Mouse (Mus musculus) myocyte (in vitro differentiated cells): ENCODE measurements at regions not wholly inside any gene's neighbourhood (a gene's known extent, or its start where the extent isn't known, plus 50 kb on each side); places are given as distances from the start of the nearest gene placed in this dataset.
A peak's percentile ranks its signal among the peaks of the same experiment; 100 is the strongest.

Experiments used
- H3K27me3 ChIP-seq: one replicate; pipeline ENCODE4 v1.6.1; 2011; ENCODE audit not compliant: control insufficient read depth, insufficient read depth, insufficient read length
- H3K36me3 ChIP-seq: one replicate; pipeline ENCODE4 v1.6.1; 2011; ENCODE audit not compliant: control insufficient read depth, insufficient read depth
- H3K4me2 ChIP-seq: one replicate; pipeline ENCODE4 v1.6.1; 2011; ENCODE audit warnings: low read depth, control low read depth
- H3K4me3 ChIP-seq: one replicate; pipeline ENCODE4 v1.5.1; 2011; ENCODE audit warnings: mild to moderate bottlenecking, control low read depth, moderate library complexity
- H3K79me2 ChIP-seq: one replicate; pipeline ENCODE4 v1.6.1; 2011; ENCODE audit not compliant: control insufficient read depth, insufficient read depth
- H3ac ChIP-seq: one replicate; pipeline ENCODE4 v1.6.1; 2011; ENCODE audit not compliant: control insufficient read depth, insufficient read length
- CEBPB ChIP-seq: IDR thresholded peaks from 2 replicates; pipeline ENCODE4 v1.6.1; 2011; ENCODE audit warnings: mild to moderate bottlenecking, moderate library complexity; ENCODE audit not compliant: poor library complexity, insufficient read depth, severe bottlenecking
- E2F4 ChIP-seq: IDR thresholded peaks from one replicate; pipeline ENCODE4 v1.6.1; 2011; ENCODE audit warnings: mild to moderate bottlenecking, control low read depth, moderate library complexity; ENCODE audit not compliant: insufficient read depth
- MAX ChIP-seq: IDR thresholded peaks from one replicate; pipeline ENCODE4 v1.6.1; 2011; ENCODE audit warnings: low read depth, mild to moderate bottlenecking, control low read depth
- MYOD1 ChIP-seq, 3 experiments: IDR thresholded peaks; one replicate each; pipeline ENCODE4 v1.6.1; 2011; ENCODE audit warnings: control low read depth in 2 of 3, low read depth in 2 of 3, mild to moderate bottlenecking in 2 of 3, moderate library complexity in 1 of 3; ENCODE audit not compliant: insufficient read length in 2 of 3, control insufficient read depth in 1 of 3
- MYOG ChIP-seq, 3 experiments: IDR thresholded peaks; one replicate each; pipeline ENCODE4 v1.6.1; 2011; ENCODE audit warnings: control low read depth in 2 of 3, low read depth in 2 of 3, mild to moderate bottlenecking in 2 of 3; ENCODE audit not compliant: insufficient read length in 2 of 3, control insufficient read depth in 1 of 3, insufficient read depth in 1 of 3
- POLR2A ChIP-seq: IDR thresholded peaks from one replicate; pipeline ENCODE4 v1.6.1; 2011; ENCODE audit warnings: low read depth, mild to moderate bottlenecking, control low read depth, moderate library complexity; ENCODE audit not compliant: insufficient read length
- POLR2AphosphoS2 ChIP-seq: IDR thresholded peaks from one replicate; pipeline ENCODE4 v1.6.1; 2011; ENCODE audit warnings: low read depth, control low read depth; ENCODE audit not compliant: insufficient read length
- REST ChIP-seq: IDR thresholded peaks from one replicate; pipeline ENCODE4 v1.6.1; 2011; ENCODE audit warnings: mild to moderate bottlenecking, control low read depth, moderate library complexity; ENCODE audit not compliant: insufficient read depth, insufficient read length
- SRF ChIP-seq: IDR thresholded peaks from one replicate; pipeline ENCODE4 v1.6.1; 2011; ENCODE audit warnings: low read depth; ENCODE audit not compliant: control insufficient read depth, insufficient read length
- TCF12 ChIP-seq: IDR thresholded peaks from one replicate; pipeline ENCODE4 v1.6.1; 2011; ENCODE audit warnings: mild to moderate bottlenecking, control low read depth; ENCODE audit not compliant: poor library complexity, insufficient read depth, severe bottlenecking
- TCF3 ChIP-seq: IDR thresholded peaks from one replicate; pipeline ENCODE4 v1.6.1; 2011; ENCODE audit warnings: low read depth, control low read depth; ENCODE audit not compliant: insufficient read length
- USF1 ChIP-seq: IDR thresholded peaks from one replicate; pipeline ENCODE4 v1.6.1; 2011; ENCODE audit warnings: low read depth, mild to moderate bottlenecking, control low read depth, moderate library complexity

DNA sequence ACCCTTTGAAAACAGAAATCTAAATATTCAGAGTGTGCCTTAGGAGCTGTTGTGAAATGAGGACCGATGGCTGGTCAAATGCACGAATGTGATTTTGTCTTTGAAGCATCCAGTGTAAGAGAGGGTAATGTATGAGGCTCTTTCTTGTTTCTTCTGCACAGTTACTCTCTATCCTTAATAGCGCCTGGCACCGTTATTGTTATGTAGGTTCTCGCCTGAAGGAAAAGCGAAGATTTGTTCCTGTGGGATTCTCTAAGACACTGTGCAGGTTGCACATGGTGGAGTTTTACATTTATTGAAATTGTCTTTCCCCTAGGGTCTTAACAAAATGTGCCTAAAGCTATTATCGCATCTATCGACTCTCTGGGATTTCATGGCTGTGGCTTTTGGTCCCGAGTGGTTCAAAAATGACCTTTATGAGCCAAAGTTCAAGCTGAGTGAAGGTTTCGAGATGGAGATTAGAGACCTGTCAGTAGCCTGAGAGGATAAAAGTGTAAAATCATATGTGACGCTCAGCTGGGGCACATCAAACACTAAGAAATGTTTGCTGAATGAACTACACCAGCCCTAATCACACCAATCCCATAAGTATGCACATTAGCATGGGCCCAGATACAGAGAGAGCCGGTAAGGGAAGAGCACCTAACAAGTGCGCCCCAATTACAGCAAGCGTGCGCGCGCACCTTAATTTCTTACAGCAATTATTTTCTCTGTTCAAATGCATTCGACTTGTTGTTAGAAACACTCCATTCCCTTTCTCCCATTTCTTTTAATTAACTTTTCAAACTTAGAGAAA lies 562.5 kb upstream of the Pitx2 start:
- Histone ChIP-seq H3K4me2 (no peak overlapping the region), H3K36me3 (no peaks in the 10 kb centered on the region), H3K79me2 (no peaks in the 10 kb centered on the region), H3ac (no peak overlapping the region), H3K4me3 (no peak overlapping the region), H3K27me3 (no peaks in the 10 kb centered on the region)
- TF ChIP-seq MYOG (IDR thresholded peaks at IDR 0.05; ENCODE audit: control insufficient read depth in 1 of 3, insufficient read depth in 1 of 3, insufficient read length in 2 of 3, low read depth in 2 of 3) (no peak), POLR2A (no peak), SRF (no peak), TCF12 (no peak)

DNA sequence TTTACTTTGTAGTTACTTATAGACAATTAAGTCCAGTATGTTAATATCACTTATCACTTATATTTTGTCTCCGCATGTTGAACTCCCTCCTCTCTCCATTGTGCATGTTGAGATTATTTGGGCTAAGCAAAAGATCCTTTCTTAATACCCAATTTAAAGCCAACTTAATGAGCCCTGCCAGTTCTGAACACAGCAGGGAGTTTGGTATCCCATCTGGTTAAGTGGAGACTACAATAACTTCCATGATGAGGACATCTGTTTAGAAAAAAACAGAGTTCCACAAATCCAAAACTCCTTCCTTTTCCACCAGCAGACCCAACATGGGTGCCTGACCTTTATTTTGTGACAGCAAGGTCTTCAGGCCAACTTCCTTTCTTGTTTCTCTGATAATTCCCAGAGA lies 572.0 kb upstream of the Pitx2 start:
- H3K27me3 ChIP-seq, result no peaks in the 10 kb centered on the region
- no peak for TF ChIP-seq CEBPB
- TF ChIP-seq TCF12, result no peak
- TF ChIP-seq POLR2A, result no peak
- TF ChIP-seq SRF, result no peak
- no peak for TF ChIP-seq E2F4
- H3ac ChIP-seq, result no peak overlapping the region
- no peaks in the 10 kb centered on the region for H3K79me2 ChIP-seq
- no peaks in the 10 kb centered on the region for H3K36me3 ChIP-seq
- H3K4me3 ChIP-seq, result no peak overlapping the region
- H3K4me2 ChIP-seq, result no peak overlapping the region

DNA sequence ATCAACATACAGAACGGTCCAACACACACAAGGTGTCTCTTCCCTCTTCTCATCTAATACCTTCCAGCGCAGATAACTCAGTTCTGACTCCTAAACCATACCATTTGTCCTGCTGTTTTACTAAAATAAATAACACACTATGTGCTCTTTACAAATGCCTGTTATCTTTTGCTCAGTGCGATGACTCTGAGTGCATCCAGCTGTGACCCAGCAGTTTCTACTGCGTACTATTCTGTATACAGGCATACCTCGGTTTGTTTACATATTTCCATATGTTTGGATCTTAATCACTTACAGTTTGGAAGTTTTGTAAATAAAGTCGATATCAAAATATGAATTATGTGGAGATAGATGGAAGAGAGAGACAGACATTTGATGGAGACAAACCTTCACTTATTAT lies 583.0 kb upstream of the Pitx2 start:
- H3K27me3 ChIP-seq, result no peaks in the 10 kb centered on the region
- H3K36me3 ChIP-seq, result no peaks in the 10 kb centered on the region
- no peak overlapping the region for H3K4me2 ChIP-seq
- no peak overlapping the region for H3K4me3 ChIP-seq
- H3ac ChIP-seq, result no peak overlapping the region
- TF ChIP-seq CEBPB (no peak), MYOG (IDR thresholded peaks at IDR 0.05; ENCODE audit: control insufficient read depth in 1 of 3, insufficient read depth in 1 of 3, insufficient read length in 2 of 3, low read depth in 2 of 3) (no peak), TCF12 (no peak), SRF (no peak), POLR2A (no peak), E2F4 (no peak), REST (no peak), TCF3 (no peak), POLR2AphosphoS2 (no peak), MYOD1 (IDR thresholded peaks at IDR 0.05; ENCODE audit: control insufficient read depth in 1 of 3, insufficient read length in 2 of 3, low read depth in 2 of 3) (no peak), USF1 (no peak), MAX (no peak)
- H3K79me2 ChIP-seq, result no peaks in the 10 kb centered on the region

DNA sequence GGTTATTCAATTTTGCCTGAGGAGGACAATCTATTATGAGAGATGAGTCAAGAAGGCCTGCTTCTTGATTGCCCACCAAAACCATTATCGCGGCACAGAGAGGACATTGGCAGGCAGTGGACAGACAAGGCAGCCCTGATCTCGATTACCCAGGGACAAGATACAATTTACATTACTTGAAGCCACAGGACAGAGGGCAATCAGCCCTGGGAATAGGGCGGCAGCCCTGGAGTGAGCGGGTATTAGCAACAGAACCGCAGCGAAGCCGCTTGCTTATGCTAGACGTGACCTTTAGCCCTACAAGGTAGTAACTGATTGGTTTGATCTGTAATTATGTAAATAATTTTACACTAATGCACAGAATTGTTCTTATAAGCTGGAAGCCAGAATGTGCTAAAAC lies 586.0 kb upstream of the Pitx2 start:
- no peaks in the 10 kb centered on the region for H3K27me3 ChIP-seq
- H3K4me2 ChIP-seq, result no peak overlapping the region
- TF ChIP-seq TCF12 (no peak), USF1 (no peak), SRF (no peak), POLR2A (no peak), MAX (no peak), REST (no peak), CEBPB (no peak), MYOD1 (IDR thresholded peaks at IDR 0.05; ENCODE audit: control insufficient read depth in 1 of 3, insufficient read length in 2 of 3, low read depth in 2 of 3) (no peak), MYOG (IDR thresholded peaks at IDR 0.05; ENCODE audit: control insufficient read depth in 1 of 3, insufficient read depth in 1 of 3, insufficient read length in 2 of 3, low read depth in 2 of 3) (no peak), E2F4 (no peak), POLR2AphosphoS2 (no peak), TCF3 (no peak)
- H3ac ChIP-seq, result no peak overlapping the region
- no peaks in the 10 kb centered on the region for H3K36me3 ChIP-seq
- H3K79me2 ChIP-seq, result no peaks in the 10 kb centered on the region
- no peak overlapping the region for H3K4me3 ChIP-seq

DNA sequence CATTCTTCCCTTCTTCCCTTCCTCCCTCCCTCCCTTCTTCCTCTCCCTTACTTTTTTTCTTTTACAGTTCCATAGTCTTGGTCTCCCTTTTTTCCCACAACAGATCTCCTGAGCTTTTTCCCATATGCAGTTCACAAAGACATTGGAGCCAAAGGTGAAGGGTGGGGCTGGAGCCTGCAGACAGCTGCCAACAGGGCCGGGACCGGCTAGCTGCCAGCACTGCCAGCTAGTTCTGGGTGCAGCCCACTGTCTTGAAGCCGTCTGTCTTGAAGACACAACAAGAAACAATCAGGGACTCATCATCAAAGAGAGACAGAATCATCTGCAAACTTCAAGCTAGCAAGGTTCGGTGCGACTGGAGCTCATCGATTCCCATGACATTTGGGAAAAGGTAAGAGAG lies 588.9 kb upstream of the Pitx2 start:
- H3K27me3 ChIP-seq, result no peaks in the 10 kb centered on the region
- no peak overlapping the region for H3ac ChIP-seq
- no peak overlapping the region for H3K4me3 ChIP-seq
- TF ChIP-seq MYOG (IDR thresholded peaks at IDR 0.05; ENCODE audit: control insufficient read depth in 1 of 3, insufficient read depth in 1 of 3, insufficient read length in 2 of 3, low read depth in 2 of 3) (peak in 1 of 3 experiments; percentile 51), POLR2AphosphoS2 (no peak), MYOD1 (IDR thresholded peaks at IDR 0.05; ENCODE audit: control insufficient read depth in 1 of 3, insufficient read length in 2 of 3, low read depth in 2 of 3) (peak in 2 of 3 experiments; percentile 32 to 45)
- no peaks in the 10 kb centered on the region for H3K36me3 ChIP-seq
- no peaks in the 10 kb centered on the region for H3K79me2 ChIP-seq
- peak overlapping the region; percentile 18 for H3K4me2 ChIP-seq
